26 mouse cellular contexts compared by ENCODE assay signal in the genomic region with DNA sequence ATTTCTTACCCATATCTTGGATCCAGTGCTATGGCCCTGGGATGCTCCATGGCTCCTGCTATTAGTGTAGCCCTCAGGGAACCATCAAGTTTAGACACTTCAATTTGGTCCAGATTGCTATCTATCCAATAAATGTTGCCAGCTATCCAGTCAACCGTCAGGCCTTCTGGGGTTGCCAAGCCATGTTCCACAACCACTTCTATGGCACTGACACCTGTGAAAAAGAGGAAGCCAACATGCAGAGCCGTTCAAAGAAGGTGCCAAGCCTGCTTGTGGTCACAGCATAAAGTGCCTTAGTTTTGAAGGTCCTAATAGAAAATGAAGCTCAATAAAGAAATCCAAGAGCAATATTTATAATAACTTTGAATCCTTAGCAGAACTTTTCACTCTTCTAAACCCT.
DNase-seq lines count a peak whose midpoint lies in the region; ATAC-seq and TF ChIP-seq lines count a peak whose summit lies in the region.
"Had no signal": no experiment of that assay in that cellular context is flagged by ENCODE, and none has a peak within 500 bp of the region (broad histone marks: within the 10 kb centered on the region; RNA-seq: fewer than 3 reads in every experiment).

No protein-coding gene starts in this region.

- no peak overlapping the region for H3K27ac ChIP-seq in cerebellum, adult 2 months (ENCODE audit: insufficient read depth, low read length)
- H3K27ac ChIP-seq in hindbrain, postnatal 0 days = no peak overlapping the region
- no peak overlapping the region for H3K27ac ChIP-seq in hindbrain, embryonic 11.5 days (ENCODE audit: low read depth, low read length)
- H3K27ac ChIP-seq: forebrain, embryonic 10.5 days; forebrain, embryonic 13.5 days; heart, adult 2 months; heart, embryonic 10.5 days; heart, embryonic 13.5 days; hindbrain, embryonic 12.5 days; hindbrain, embryonic 15.5 days; intestine, embryonic 15.5 days had no signal

- peaks cover 4% of the 10 kb centered on the region; the same call in 1 of the 2 replicates for H3K4me1 ChIP-seq in cerebellum, adult 2 months (ENCODE audit: control insufficient read depth, insufficient read depth, low read length)
- H3K4me1 ChIP-seq in hindbrain, postnatal 0 days (ENCODE audit: insufficient read depth, low read length) = no peaks in the 10 kb centered on the region
- H3K4me1 ChIP-seq in hindbrain, embryonic 11.5 days (replicated peaks; ENCODE audit: control insufficient read depth, insufficient read depth, low read length) = no peaks in the 10 kb centered on the region
- H3K4me1 ChIP-seq: forebrain, embryonic 10.5 days; forebrain, embryonic 13.5 days; heart, embryonic 10.5 days; heart, embryonic 13.5 days; hindbrain, embryonic 12.5 days; hindbrain, embryonic 15.5 days; intestine, embryonic 15.5 days had no signal

- H3K9ac ChIP-seq in hindbrain, postnatal 0 days (replicated peaks; ENCODE audit: low read length) = no peak overlapping the region
- no peak overlapping the region for H3K9ac ChIP-seq in hindbrain, embryonic 11.5 days (ENCODE audit: low read depth, low read length)
- H3K9ac ChIP-seq: forebrain, embryonic 13.5 days; heart, embryonic 13.5 days; hindbrain, embryonic 12.5 days; hindbrain, embryonic 15.5 days; intestine, embryonic 15.5 days had no signal

- H3K36me3 ChIP-seq in hindbrain, postnatal 0 days (ENCODE audit: insufficient read depth, low read length) = no peaks in the 10 kb centered on the region
- H3K36me3 ChIP-seq in hindbrain, embryonic 11.5 days (ENCODE audit: control insufficient read depth, insufficient read depth, low read length) = no peaks in the 10 kb centered on the region
- H3K36me3 ChIP-seq: forebrain, embryonic 10.5 days; heart, embryonic 10.5 days; heart, embryonic 13.5 days; hindbrain, embryonic 12.5 days; hindbrain, embryonic 15.5 days; intestine, embryonic 15.5 days had no signal

- DNase-seq in cerebellum, adult 2 months = peak; percentile 15 to 57
- no peak for DNase-seq in cerebellum, adult 11 months
- DNase-seq in hindbrain, postnatal 0 days (ENCODE audit: low spot score) = peak; percentile 4
- no peak for DNase-seq in hindbrain, embryonic 11.5 days (ENCODE audit: low spot score)
- peak; percentile 28 for DNase-seq in brain, adult 2 months (ENCODE audit: low read depth, low spot score)
- DNase-seq in cerebellum, postnatal 25 days = peak; percentile 23 to 47
- DNase-seq in testis, postnatal 14 days (ENCODE audit: low spot score) = no peak
- no peak for DNase-seq in kidney, postnatal 14 days
- DNase-seq: adrenal gland, adult 8-10 months; adrenal gland, postnatal 25 days; gastrocnemius, postnatal 10 days; gastrocnemius, postnatal 36 days; heart, adult 2 months; heart, postnatal 14 days; heart, postnatal 4 days; kidney, adult 11 months; kidney, adult 8-10 months had no signal

- TF ChIP-seq CTCF in cerebellum, adult 2 months (IDR thresholded peaks at IDR 0.05; ENCODE audit: borderline replicate concordance, insufficient read depth, low read depth, low read length) = no peak
- no peak for TF ChIP-seq CTCF in hindbrain, postnatal 0 days (IDR thresholded peaks at IDR 0.05; ENCODE audit: low read depth)

- WGBS in cerebellum, adult 2 months = 6% methylated on average over 2 of the region's 2 CpGs
- 66% methylated on average over 2 of the region's 2 CpGs for WGBS in hindbrain, postnatal 0 days
- WGBS in hindbrain, embryonic 11.5 days = 86% methylated on average over 2 of the region's 2 CpGs

- H3K4me2 ChIP-seq in hindbrain, postnatal 0 days (ENCODE audit: low read depth, low read length) = no peak overlapping the region
- no peak overlapping the region for H3K4me2 ChIP-seq in hindbrain, embryonic 11.5 days (replicated peaks; ENCODE audit: low read depth, low read length)
- H3K4me2 ChIP-seq: forebrain, embryonic 13.5 days; heart, embryonic 13.5 days; hindbrain, embryonic 12.5 days; hindbrain, embryonic 15.5 days; intestine, embryonic 15.5 days had no signal

- H3K27me3 ChIP-seq in cerebellum, adult 2 months (ENCODE audit: control insufficient read depth, insufficient read depth, low read length) = no peaks in the 10 kb centered on the region
- no peaks in the 10 kb centered on the region for H3K27me3 ChIP-seq in hindbrain, postnatal 0 days (ENCODE audit: insufficient read depth, low read length)
- H3K27me3 ChIP-seq in hindbrain, embryonic 11.5 days (ENCODE audit: control insufficient read depth, insufficient read depth, low read length) = no peaks in the 10 kb centered on the region
- H3K27me3 ChIP-seq: forebrain, embryonic 13.5 days; heart, embryonic 13.5 days; hindbrain, embryonic 12.5 days; hindbrain, embryonic 15.5 days; intestine, embryonic 15.5 days had no signal

- H3K4me3 ChIP-seq in cerebellum, adult 2 months (replicated peaks; ENCODE audit: insufficient read depth, low read depth, low read length) = no peak overlapping the region
- H3K4me3 ChIP-seq in hindbrain, postnatal 0 days (ENCODE audit: low read length) = no peak overlapping the region
- no peak overlapping the region for H3K4me3 ChIP-seq in hindbrain, embryonic 11.5 days (ENCODE audit: low read depth, low read length)
- H3K4me3 ChIP-seq: forebrain, embryonic 10.5 days; forebrain, embryonic 13.5 days; heart, adult 2 months; heart, embryonic 10.5 days; heart, embryonic 13.5 days; hindbrain, embryonic 12.5 days; hindbrain, embryonic 15.5 days; intestine, embryonic 15.5 days had no signal

- TF ChIP-seq POLR2A in cerebellum, adult 2 months (IDR thresholded peaks at IDR 0.05; ENCODE audit: borderline replicate concordance, insufficient read depth, low read length) = no peak

- ATAC-seq in hindbrain, postnatal 0 days = no peak
- ATAC-seq in hindbrain, embryonic 11.5 days (ENCODE audit: low FRiP score) = no peak
- ATAC-seq: activated CD4-positive, CD25-positive, alpha-beta regulatory T cell, adult 4 months; forebrain, embryonic 13.5 days; forebrain, embryonic 16.5 days; intestine, embryonic 15.5 days had no signal

- no peaks in the 10 kb centered on the region for H3K9me3 ChIP-seq in hindbrain, postnatal 0 days (ENCODE audit: low read length)
- H3K9me3 ChIP-seq in hindbrain, embryonic 11.5 days (ENCODE audit: control insufficient read depth, low read length) = no peaks in the 10 kb centered on the region
- H3K9me3 ChIP-seq: forebrain, embryonic 10.5 days; forebrain, embryonic 13.5 days; heart, embryonic 10.5 days; heart, embryonic 13.5 days; hindbrain, embryonic 12.5 days; hindbrain, embryonic 15.5 days; intestine, embryonic 15.5 days had no signal

Comparison
In these comparisons a context has a peak if more than half of its experiments do, and no peak if none do; other contexts are left out.
1. DNase-seq: peak in cerebellum, adult 2 months (2 of 2), hindbrain, postnatal 0 days (single experiment), brain, adult 2 months (single experiment) and cerebellum, postnatal 25 days (2 of 2); none in cerebellum, adult 11 months (single experiment), hindbrain, embryonic 11.5 days (single experiment), testis, postnatal 14 days (single experiment) and kidney, postnatal 14 days (single experiment).